Mouse (Mus musculus) kidney, embryonic 14.5 days (tissue): ENCODE results near the gene Uqcc3. TPM values are rescaled to one million over a fixed set of nuclear protein-coding genes. Genes with fewer than 3 reads are reported as not detected.
"Not testable (repeated sequence)": the region's sequence is repeated elsewhere in the genome, so short reads cannot be mapped to it uniquely, and the experiment has no call there.

Experiments
- ATAC-seq: fragments of 200-750 bp; cut with Nextera tagmentation; 2 replicates; pipeline ENCODE4 v1.8.0; 2017; ENCODE audit warnings: moderate number of reproducible peaks, mild to moderate bottlenecking, moderate TSS enrichment, moderate library complexity; ENCODE audit not compliant: low FRiP score, low TSS enrichment
- H3K27ac ChIP-seq: fragments of 300-500 bp; sonication (generic); 2 replicates; pipeline ENCODE4 v1.5.1; 2014; ENCODE audit warnings: low read depth, mild to moderate bottlenecking, low read length, moderate library complexity, mixed read lengths
- H3K27me3 ChIP-seq: fragments of 300-500 bp; sonication (generic); 2 replicates; pipeline ENCODE4 v1.6.1; 2014; ENCODE audit warnings: mild to moderate bottlenecking, low read length; ENCODE audit not compliant: control insufficient read depth, insufficient read depth
- H3K36me3 ChIP-seq: fragments of 300-500 bp; sonication (generic); 2 replicates; pipeline ENCODE4 v1.6.1; 2014; ENCODE audit warnings: low read length, mixed read lengths; ENCODE audit not compliant: control insufficient read depth, insufficient read depth
- H3K4me1 ChIP-seq: fragments of 300-500 bp; sonication (generic); 2 replicates; pipeline ENCODE4 v1.6.1; 2014; ENCODE audit warnings: low read length, mixed read lengths; ENCODE audit not compliant: control insufficient read depth, insufficient read depth
- H3K4me2 ChIP-seq: fragments of 300-500 bp; sonication (generic); replicated peaks from 2 replicates; pipeline ENCODE4 v1.6.1; 2014; ENCODE audit warnings: low read depth, mild to moderate bottlenecking, low read length
- H3K4me3 ChIP-seq: fragments of 300-500 bp; sonication (generic); 2 replicates; pipeline ENCODE4 v1.5.1; 2014; ENCODE audit warnings: mild to moderate bottlenecking, low read length
- H3K9ac ChIP-seq: fragments of 300-500 bp; sonication (generic); 2 replicates; pipeline ENCODE4 v1.6.1; 2014; ENCODE audit warnings: low read depth, mild to moderate bottlenecking, low read length, moderate library complexity
- H3K9me3 ChIP-seq: fragments of 300-500 bp; sonication (generic); 2 replicates; pipeline ENCODE4 v1.6.1; 2016; ENCODE audit warnings: low read length; ENCODE audit not compliant: control insufficient read depth
- WGBS: fragments of 180-500 bp; shearing (Covaris S2); extraction: QIAGEN DNeasy Blood & Tissue Kit; methylation state at CpG from one replicate; pipeline ENCODE4 v1.1.7; 2014; 5-methylcytosine and 5-hydroxymethylcytosine counted together
- polyA plus RNA-seq: library from polyadenylated mRNA; unstranded; fragments of >200 nt; fragmentation: Nextera tagmentation; extraction: Ambion mirVana; gene quantifications from 2 replicates; pipeline ENCODE4 v1.2.1, GENCODE M21; 2014

The Uqcc3 gene
- polyA plus RNA-seq, 1 experiment from 2014 or later, result 63.1 TPM

GRCm38 (mm10) chr19:8886916-8887584 lies 6.3 kb upstream of the Uqcc3 start:
- H3K9ac ChIP-seq, result peak overlapping the region; percentile 86; the same call in 1 of the 2 replicates
- peak overlapping the region; percentile 66 for H3K4me2 ChIP-seq
- H3K4me1 ChIP-seq, result peaks cover 10% of the 10 kb centered on the region; the same call in 1 of the 2 replicates
- no peaks in the 10 kb centered on the region for H3K27me3 ChIP-seq
- peak overlapping the region; percentile 87; the same call in 1 of the 2 replicates for H3K27ac ChIP-seq
- H3K4me3 ChIP-seq, result peak overlapping the region; percentile 56
- no peaks in the 10 kb centered on the region for H3K9me3 ChIP-seq
- 68% methylated on average over 1 of the region's 1 CpGs for WGBS
- ATAC-seq, result no peak
- peaks cover 13% of the 10 kb centered on the region; the same call in 1 of the 2 replicates for H3K36me3 ChIP-seq

- Histone ChIP-seq H3K36me3 (no peaks in the 10 kb centered on the region), H3K4me3 (no peak within 1 kb of the TSS), H3K27me3 (no peaks in the 10 kb centered on the region), H3K9me3 (no peaks in the 10 kb centered on the region), H3K4me1 (peaks cover 10% of the 10 kb centered on the region; the same call in 1 of the 2 replicates), H3K27ac (no peak within 1 kb of the TSS), H3K4me2 (no peak within 1 kb of the TSS), H3K9ac (no peak within 1 kb of the TSS)
- no peak for ATAC-seq
- 84% methylated on average over 3 of the region's 3 CpGs for WGBS
These were observed 2.9 kb upstream of the Uqcc3 start, which contains the start of the genes Lbhd1 and Gm49403 for GRCm38 (mm10) chr19:8883616-8884015. Gene Lbhd1, plus strand, starts transcription at chr19:8883732. Gene Gm49403, plus strand, starts transcription at chr19:8883930.

GRCm38 (mm10) chr19:8881034-8881392 lies 290 bp upstream of the Uqcc3 start:
- Histone ChIP-seq H3K9ac (peak overlapping the region; percentile 85), H3K9me3 (no peaks in the 10 kb centered on the region), H3K27ac (no peak overlapping the region), H3K36me3 (peaks cover 9% of the 10 kb centered on the region; the same call in 1 of the 2 replicates), H3K4me1 (no peaks in the 10 kb centered on the region), H3K4me3 (peak overlapping the region; percentile 76), H3K4me2 (peak overlapping the region; percentile 76), H3K27me3 (no peaks in the 10 kb centered on the region)
- ATAC-seq, result no peak; the same call in 1 of the 2 replicates
- WGBS, result 18% methylated on average over 3 of the region's 3 CpGs

- H3K4me2 ChIP-seq, result no peak overlapping the region
These were observed 5.7 kb downstream of the Uqcc3 start for GRCm38 (mm10) chr19:8875031-8875430.

GRCm38 (mm10) chr19:8872266-8872840 lies 8.4 kb downstream of the Uqcc3 start:
- H3K9ac ChIP-seq, result peak overlapping the region; percentile 96
- H3K4me3 ChIP-seq, result peak overlapping the region; percentile 94
- H3K4me2 ChIP-seq, result peak overlapping the region; percentile 85
- WGBS, result 65% methylated on average over 10 of the region's 10 CpGs
- H3K27ac ChIP-seq, result no peak overlapping the region
- no peak for ATAC-seq
- peaks cover 40% of the 10 kb centered on the region for H3K36me3 ChIP-seq
- no peaks in the 10 kb centered on the region for H3K27me3 ChIP-seq
- H3K4me1 ChIP-seq, result peaks cover 5% of the 10 kb centered on the region
- no peaks in the 10 kb centered on the region for H3K9me3 ChIP-seq

More at GRCm38 (mm10) chr19:8875031-8875430, 5.7 kb downstream of the Uqcc3 start:
- ATAC-seq, result no peak
- no peak overlapping the region for H3K4me3 ChIP-seq
- H3K27me3 ChIP-seq, result no peaks in the 10 kb centered on the region
- H3K9me3 ChIP-seq, result no peaks in the 10 kb centered on the region
- no peak overlapping the region for H3K27ac ChIP-seq
- H3K36me3 ChIP-seq, result peaks cover 40% of the 10 kb centered on the region
- no peak overlapping the region for H3K9ac ChIP-seq
- 94% methylated on average over 7 of the region's 7 CpGs for WGBS
- H3K4me1 ChIP-seq, result peaks cover 5% of the 10 kb centered on the region

GRCm38 (mm10) chr19:8871267-8872186 lies 9.2 kb downstream of the Uqcc3 start, which contains the start of gene Ubxn1:
Gene Ubxn1, plus strand, starts transcription at chr19:8871496.
- Histone ChIP-seq H3K27me3 (no peaks in the 10 kb centered on the region), H3K27ac (peak within 1 kb of the TSS; percentile 71), H3K36me3 (peaks cover 36% of the 10 kb centered on the region), H3K4me1 (peaks cover 5% of the 10 kb centered on the region), H3K9me3 (no peaks in the 10 kb centered on the region), H3K4me2 (peak within 1 kb of the TSS; percentile 85), H3K9ac (peak within 1 kb of the TSS; percentile 96), H3K4me3 (peak within 1 kb of the TSS; percentile 94)
- WGBS, result under 1% methylated on average over 50 of the region's 59 CpGs
- peak; percentile 97 for ATAC-seq

- peak; percentile 32; the same call in 1 of the 2 replicates for ATAC-seq
- Histone ChIP-seq H3K9ac (peak overlapping the region; percentile 96), H3K9me3 (no peaks in the 10 kb centered on the region), H3K4me3 (peak overlapping the region; percentile 94), H3K36me3 (peaks cover 29% of the 10 kb centered on the region), H3K27me3 (no peaks in the 10 kb centered on the region), H3K4me2 (peak overlapping the region; percentile 85), H3K4me1 (peaks cover 5% of the 10 kb centered on the region), H3K27ac (peak overlapping the region; percentile 56; the same call in 1 of the 2 replicates)
- 59% methylated on average over 9 of the region's 9 CpGs for WGBS
These were observed 9.9 kb downstream of the Uqcc3 start for GRCm38 (mm10) chr19:8870838-8871237.

- not testable (repeated sequence) for H3K4me2 ChIP-seq, H3K9me3 ChIP-seq, H3K9ac ChIP-seq, H3K4me3 ChIP-seq, ATAC-seq, H3K27me3 ChIP-seq, H3K27ac ChIP-seq, H3K4me1 ChIP-seq
- peaks cover 24% of the 10 kb centered on the region for H3K36me3 ChIP-seq
- WGBS, result 81% methylated on average over 3 of the region's 3 CpGs
These were observed 10.3 kb downstream of the Uqcc3 start for GRCm38 (mm10) chr19:8870381-8870780.
